ENCODE assay signal across 8 mouse cellular contexts in the genomic region with DNA sequence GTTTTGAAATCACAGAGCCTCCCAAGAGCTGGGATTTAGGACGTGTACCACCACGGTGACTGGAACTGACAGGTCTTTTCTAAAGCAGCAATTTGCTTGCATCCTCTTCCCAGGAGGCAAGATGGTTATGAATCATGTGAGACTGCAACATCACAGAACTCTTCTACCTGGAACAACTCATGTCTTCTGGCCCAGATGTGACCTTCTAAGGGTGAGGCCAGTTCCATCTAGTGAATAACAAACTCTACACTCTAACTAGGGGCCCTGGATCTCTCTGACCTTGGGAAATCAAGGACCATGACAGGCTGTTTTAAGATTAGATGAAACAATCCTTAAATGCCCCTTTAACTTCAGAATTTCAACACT. TPM values are rescaled to one million over a fixed set of nuclear protein-coding genes. Genes with fewer than 3 reads are reported as not detected.
A peak's percentile ranks its signal among the peaks of the same experiment; 100 is the strongest.
DNase-seq lines count a peak whose midpoint lies in the region; ATAC-seq and TF ChIP-seq lines count a peak whose summit lies in the region.

No protein-coding gene starts in this region.

- WGBS in embryonic facial prominence, embryonic 14.5 days: 56% methylated on average over 2 of the region's 2 CpGs
- WGBS in kidney, adult 2 months: 23% methylated on average over 2 of the region's 2 CpGs
- WGBS in midbrain, embryonic 16.5 days: 33% methylated on average over 2 of the region's 2 CpGs

- peaks cover 17% of the 10 kb centered on the region for H3K36me3 ChIP-seq in embryonic facial prominence, embryonic 14.5 days (ENCODE audit: control insufficient read depth, insufficient read depth, low read length)
- H3K36me3 ChIP-seq in kidney, adult 2 months (ENCODE audit: control insufficient read depth, insufficient read depth, low read length): peaks cover 4% of the 10 kb centered on the region
- H3K36me3 ChIP-seq in midbrain, embryonic 16.5 days (ENCODE audit: control insufficient read depth, insufficient read depth, low read length): peaks cover 13% of the 10 kb centered on the region; the same call in 1 of the 2 replicates

- no peak for ATAC-seq in embryonic facial prominence, embryonic 14.5 days (ENCODE audit: low read depth)
- no peak for ATAC-seq in midbrain, embryonic 16.5 days

- H3K4me3 ChIP-seq in gastrocnemius, adult 2 months: peak overlapping the region; percentile 92
- peak overlapping the region; percentile 86; the same call in 1 of the 2 replicates for H3K4me3 ChIP-seq in embryonic facial prominence, embryonic 14.5 days (ENCODE audit: low read depth, low read length)
- H3K4me3 ChIP-seq in kidney, adult 2 months (ENCODE audit: insufficient read depth, low read depth, low read length): peak overlapping the region; percentile 66
- no peak overlapping the region for H3K4me3 ChIP-seq in midbrain, embryonic 16.5 days (ENCODE audit: low read depth, low read length)

- H3K9me3 ChIP-seq in embryonic facial prominence, embryonic 14.5 days (ENCODE audit: control insufficient read depth, low read length): no peaks in the 10 kb centered on the region
- no peaks in the 10 kb centered on the region for H3K9me3 ChIP-seq in midbrain, embryonic 16.5 days (replicated peaks; ENCODE audit: control insufficient read depth, low read length, poor library complexity, severe bottlenecking)

- H3K27ac ChIP-seq in gastrocnemius, adult 2 months: peak overlapping the region; percentile 89
- H3K27ac ChIP-seq in embryonic facial prominence, embryonic 14.5 days (replicated peaks; ENCODE audit: low read depth, low read length): no peak overlapping the region
- peak overlapping the region; percentile 99 for H3K27ac ChIP-seq in kidney, adult 2 months (ENCODE audit: insufficient read depth, low read depth, low read length)
- H3K27ac ChIP-seq in midbrain, embryonic 16.5 days (ENCODE audit: low read length): no peak overlapping the region

- no peaks in the 10 kb centered on the region for H3K27me3 ChIP-seq in embryonic facial prominence, embryonic 14.5 days (replicated peaks; ENCODE audit: control insufficient read depth, insufficient read depth, low read length)
- H3K27me3 ChIP-seq in kidney, adult 2 months (replicated peaks; ENCODE audit: control insufficient read depth, insufficient read depth, low read length): no peaks in the 10 kb centered on the region
- H3K27me3 ChIP-seq in midbrain, embryonic 16.5 days (ENCODE audit: control insufficient read depth, insufficient read depth, low read depth, low read length): no peaks in the 10 kb centered on the region

- peak overlapping the region; percentile 67 for H3K4me2 ChIP-seq in embryonic facial prominence, embryonic 14.5 days (ENCODE audit: low read depth, low read length)
- H3K4me2 ChIP-seq in midbrain, embryonic 16.5 days (ENCODE audit: low read length): peak overlapping the region; percentile 31

- H3K9ac ChIP-seq in embryonic facial prominence, embryonic 14.5 days (ENCODE audit: low read depth, low read length): peak overlapping the region; percentile 22; the same call in 1 of the 2 replicates
- no peak overlapping the region for H3K9ac ChIP-seq in midbrain, embryonic 16.5 days (ENCODE audit: low read depth, low read length)

- DNase-seq in gastrocnemius, adult 2 months: no peak
- DNase-seq in gastrocnemius, adult 8-10 months (ENCODE audit: low spot score in 2 of 2): no peak
- DNase-seq in embryonic facial prominence, embryonic 14.5 days (ENCODE audit: low spot score): no peak
- DNase-seq in kidney, adult 2 months: peak; percentile 60
- DNase-seq in retina, embryonic 14.5 days (ENCODE audit: low spot score): no peak
- DNase-seq in layer of hippocampus, adult 9-11 months: no peak
- DNase-seq in frontal cortex, postnatal 25 days (ENCODE audit: low spot score in 2 of 2): no peak

- intact Hi-C loops in gastrocnemius, adult 2 months (cut with DNase I): no loop called here

- TF ChIP-seq POLR2A in kidney, adult 2 months (IDR thresholded peaks at IDR 0.05; ENCODE audit: low read depth, low read length): no peak

- peaks cover 7% of the 10 kb centered on the region for H3K4me1 ChIP-seq in embryonic facial prominence, embryonic 14.5 days (ENCODE audit: control insufficient read depth, insufficient read depth, low read length)
- H3K4me1 ChIP-seq in kidney, adult 2 months (ENCODE audit: control insufficient read depth, insufficient read depth, low read length): peaks cover 31% of the 10 kb centered on the region; the same call in 1 of the 2 replicates
- H3K4me1 ChIP-seq in midbrain, embryonic 16.5 days (ENCODE audit: control insufficient read depth, insufficient read depth, low read length): peaks cover 26% of the 10 kb centered on the region

- TF ChIP-seq CTCF in gastrocnemius, adult 2 months (IDR thresholded peaks at IDR 0.05): no peak
- no peak for TF ChIP-seq CTCF in kidney, adult 2 months (conservative IDR thresholded peaks at IDR 0.05; ENCODE audit: insufficient read depth, insufficient read length, low read depth, low read length)

RNA-seq across cellular contexts. Expression of a gene that starts 1.9 kb away (rescaled TPM):
- total RNA-seq in gastrocnemius, adult 2 months (2021): 1 to 10 TPM; 1.1 to 2.5 TPM
- 1 to 10 TPM; 2.0 to 2.6 (median 2.2) TPM for total RNA-seq in gastrocnemius, adult 8-10 months (2022)
- polyA plus RNA-seq in embryonic facial prominence, embryonic 14.5 days (2014; fragmentation: Nextera tagmentation; extraction: Ambion mirVana): 9.0 and 10.3 TPM in 2 replicates
- polyA plus RNA-seq in kidney, adult 2 months (2012; rRNA removed): 7.6 and 8.3 TPM in 2 replicates
- polyA plus RNA-seq in midbrain, embryonic 16.5 days (2015; fragmentation: Nextera tagmentation; extraction: Ambion mirVana): 11.5 and 13.1 TPM in 2 replicates

RNA-seq across cellular contexts. Expression of a gene that starts 2.1 kb away (rescaled TPM):
- total RNA-seq in gastrocnemius, adult 2 months (2021): 1,000 to 10,000 TPM in 1 of 2 experiments, 100 to 1,000 TPM in 1; 495 to 1,053 TPM
- 100 to 1,000 TPM; 543 to 687 (median 612) TPM for total RNA-seq in gastrocnemius, adult 8-10 months (2022)
- 401 and 437 TPM in 2 replicates for polyA plus RNA-seq in embryonic facial prominence, embryonic 14.5 days (2014; fragmentation: Nextera tagmentation; extraction: Ambion mirVana)
- 970 and 1,136 TPM in 2 replicates for polyA plus RNA-seq in kidney, adult 2 months (2012; rRNA removed)
- 544 and 589 TPM in 2 replicates for polyA plus RNA-seq in midbrain, embryonic 16.5 days (2015; fragmentation: Nextera tagmentation; extraction: Ambion mirVana)

Comparison
In these comparisons a context has a peak if more than half of its experiments do, and no peak if none do; other contexts are left out.
1. H3K27ac ChIP-seq: peak in gastrocnemius, adult 2 months (single experiment) and kidney, adult 2 months (single experiment); none in embryonic facial prominence, embryonic 14.5 days (single experiment) and midbrain, embryonic 16.5 days (single experiment).